Mouse (Mus musculus): Measurements from ENCODE around the gene Itgb7. TPM values are rescaled to one million over a fixed set of nuclear protein-coding genes. Genes with fewer than 3 reads are reported as not detected.

The Itgb7 gene
- total and polyA plus RNA-seq, 3 experiments = 7.4 to 15.2 TPM; not detected in 1

DNA sequence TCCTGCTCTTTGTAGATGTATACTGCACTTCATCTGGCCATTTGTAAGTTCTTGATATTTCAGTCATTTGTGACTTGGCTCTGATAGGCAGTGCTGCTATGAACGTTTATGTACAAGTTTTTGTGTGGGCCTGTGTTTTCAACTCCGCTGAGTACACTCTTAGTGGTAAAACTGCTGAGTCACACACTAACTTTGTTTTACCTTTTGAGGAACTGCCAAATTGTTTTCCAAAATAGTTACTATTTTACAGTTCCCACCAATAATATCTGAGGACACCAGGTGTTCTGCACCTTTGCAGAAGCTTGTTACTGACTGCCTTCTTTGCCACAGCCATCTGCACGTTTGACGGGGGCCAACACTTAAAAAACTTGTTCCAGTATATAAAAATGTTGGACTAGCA, 37.3 kb downstream of the Itgb7 start:
- Histone ChIP-seq H3K4me3 (ENCODE audit: control insufficient read depth in 1 of 2, insufficient read depth in 1 of 2, low read depth in 2 of 2, low read length in 2 of 2) (no peak overlapping the region), H3K79me2 (ENCODE audit: control insufficient read depth, insufficient read depth, low read length, poor library complexity) (no peaks in the 10 kb centered on the region), H3K9ac (ENCODE audit: control insufficient read depth, low read depth, low read length, poor library complexity, severe bottlenecking) (no peak overlapping the region; the same call in 1 of the 2 replicates), H3K27me3 (ENCODE audit: control insufficient read depth in 1 of 2, insufficient read depth in 2 of 2, low read length in 2 of 2) (no peaks in the 10 kb centered on the region), H3K9me3 (replicated peaks; ENCODE audit: insufficient read depth, low read length) (no peaks in the 10 kb centered on the region), H3K36me3 (ENCODE audit: control insufficient read depth in 1 of 2, insufficient read depth in 2 of 2, low read length in 2 of 2) (peaks cover 0 to 13% of the 10 kb centered on the region in 2 experiments; a peak in 2 of 4 replicates), H3K4me1 (ENCODE audit: control insufficient read depth in 1 of 2, insufficient read depth in 2 of 2, low read length in 2 of 2) (peaks cover 11 to 20% of the 10 kb centered on the region in 2 experiments), H3K27ac (ENCODE audit: control insufficient read depth, low read depth, low read length) (peak overlapping the region; percentile 44; the same call in 1 of the 2 replicates)
- TF ChIP-seq NRF1 (IDR thresholded peaks at IDR 0.05; ENCODE audit: insufficient read depth, low read depth, low read length, poor library complexity, severe bottlenecking) (no peak), MYC (IDR thresholded peaks at IDR 0.05; ENCODE audit: low read depth, low read length) (no peak), MYB (IDR thresholded peaks at IDR 0.05; ENCODE audit: low read depth, low read length) (no peak), MXI1 (IDR thresholded peaks at IDR 0.05; ENCODE audit: low read depth, low read length) (no peak), USF2 (IDR thresholded peaks at IDR 0.05; ENCODE audit: borderline replicate concordance in 1 of 2, insufficient read depth in 1 of 2, low read depth in 1 of 2, low read length in 2 of 2) (no peak), POLR2AphosphoS5 (IDR thresholded peaks at IDR 0.05; ENCODE audit: borderline replicate concordance, low read depth, low read length) (no peak), KAT2A (conservative IDR thresholded peaks at IDR 0.05; ENCODE audit: low read depth, low read length) (no peak), ETS1 (IDR thresholded peaks at IDR 0.05; ENCODE audit: low read depth, low read length) (peak; percentile 38; the same call in 1 of the 2 replicates), HCFC1 (IDR thresholded peaks at IDR 0.05; ENCODE audit: low read depth, low read length) (no peak), MAX (IDR thresholded peaks at IDR 0.05; ENCODE audit: low read length) (no peak), ZKSCAN1 (IDR thresholded peaks at IDR 0.05; ENCODE audit: low read depth, low read length) (no peak), CTCF (IDR thresholded peaks at IDR 0.05 in 2 of 3, conservative IDR thresholded peaks at IDR 0.05 in 1 of 3; ENCODE audit: control insufficient read depth in 1 of 3, insufficient read depth in 1 of 3, low read depth in 2 of 3, low read length in 3 of 3, poor library complexity in 1 of 3, severe bottlenecking in 1 of 3) (no peak), TBP (IDR thresholded peaks at IDR 0.05; ENCODE audit: low read depth, low read length) (0 out of 2 replicates have a peak, but pooled peaks have one; percentile 31), TAL1 (IDR thresholded peaks at IDR 0.05; ENCODE audit: low read length) (no peak; the same call in 1 of the 2 replicates), ELF1 (IDR thresholded peaks at IDR 0.05; ENCODE audit: low read depth, low read length) (no peak), USF1 (IDR thresholded peaks at IDR 0.05; ENCODE audit: low read depth, low read length) (no peak), UBTF (IDR thresholded peaks at IDR 0.05; ENCODE audit: borderline replicate concordance, insufficient read depth, low read depth, low read length) (no peak), GATA1 (IDR thresholded peaks at IDR 0.05; ENCODE audit: low read depth, low read length) (no peak), MEF2A (IDR thresholded peaks at IDR 0.05; ENCODE audit: extremely low read depth, insufficient replicate concordance, low read depth, low read length, poor library complexity, severe bottlenecking) (no peak), SIN3A (IDR thresholded peaks at IDR 0.05; ENCODE audit: low read length) (peak; percentile 48; the same call in 1 of the 2 replicates), GABPA (IDR thresholded peaks at IDR 0.05; ENCODE audit: low read depth, low read length) (peak; percentile 89), MAZ (IDR thresholded peaks at IDR 0.05; ENCODE audit: low read depth, low read length) (no peak), TCF12 (IDR thresholded peaks at IDR 0.05; ENCODE audit: low read depth, low read length) (0 out of 2 replicates have a peak, but pooled peaks have one; percentile 31), JUND (IDR thresholded peaks at IDR 0.05; ENCODE audit: low read depth, low read length) (no peak), RAD21 (IDR thresholded peaks at IDR 0.05; ENCODE audit: low read depth, low read length) (no peak), EP300 (IDR thresholded peaks at IDR 0.05; ENCODE audit: low read depth in 1 of 2, low read length in 2 of 2) (peak; percentile 34 to 70; a peak in 3 of 4 replicates), RCOR1 (IDR thresholded peaks at IDR 0.05; ENCODE audit: low read depth, low read length) (no peak), BHLHE40 (IDR thresholded peaks at IDR 0.05; ENCODE audit: borderline replicate concordance, low read depth, low read length) (no peak), MAFK (IDR thresholded peaks at IDR 0.05; ENCODE audit: borderline replicate concordance, low read depth, low read length) (peak; percentile 83)
- peak; percentile 79 for DNase-seq (ENCODE audit: low read depth, low spot score)

All from MEL (cell line).